Mouse (Mus musculus): ENCODE measurements around the gene Ptcd3.
"Not testable (repeated sequence)": the region's sequence is repeated elsewhere in the genome, so short reads cannot be mapped to it uniquely, and the experiment has no call there.

- TF ChIP-seq POLR2A (IDR thresholded peaks at IDR 0.05; ENCODE audit: low read depth, low read length); CTCF (conservative IDR thresholded peaks at IDR 0.05; ENCODE audit: insufficient read depth, insufficient read length, low read depth, low read length): not testable (repeated sequence)
Measured at GRCm38 (mm10) chr6:71846906-71847305, 61.6 kb downstream of the Ptcd3 start.
